Mouse (Mus musculus) cortical plate, adult 2 months (tissue): Measurements from ENCODE around the gene Huwe1.

ENCODE experiments used
- CTCF ChIP-seq: fragments of 200-500 bp; IDR thresholded peaks from 2 replicates; pipeline ENCODE4 v1.5.1; 2011; ENCODE audit warnings: mild to moderate bottlenecking, control low read depth, low read length; ENCODE audit not compliant: insufficient read depth; ENCODE audit errors: extremely low read depth
- POLR2A ChIP-seq: fragments of 200-500 bp; IDR thresholded peaks from 2 replicates; pipeline ENCODE4 v1.6.1; 2011; ENCODE audit warnings: mild to moderate bottlenecking, low read length, control low read depth; ENCODE audit not compliant: insufficient read depth; ENCODE audit errors: extremely low read depth

DNA sequence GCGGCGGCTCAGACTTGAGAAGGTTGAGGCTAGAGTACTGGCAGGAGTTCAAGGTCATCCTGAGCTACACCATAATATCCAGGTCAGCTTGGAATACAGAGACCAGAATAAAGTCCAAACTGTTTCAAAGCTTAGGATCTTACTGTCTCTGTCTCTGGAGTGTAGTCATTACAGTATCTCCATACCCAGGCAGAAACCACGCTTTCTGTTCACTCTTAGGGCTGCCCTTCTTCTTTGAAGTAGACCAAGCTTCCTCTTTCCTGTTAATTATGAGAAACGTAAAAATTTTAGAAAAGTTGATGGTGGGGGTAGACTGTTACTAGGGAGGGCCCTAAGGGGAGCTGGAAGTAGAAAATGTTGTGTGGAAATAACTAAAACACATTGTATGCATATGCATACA, 17.7 kb upstream of the Huwe1 start:
- TF ChIP-seq POLR2A (no peak), CTCF (no peak)
